Mouse (Mus musculus) spleen, postnatal 14 days (tissue): Measurements from ENCODE around the gene Trp53tg5.
A peak's percentile ranks its signal among the peaks of the same experiment; 100 is the strongest.

Experiments used
- DNase-seq, 2 experiments: peaks; one replicate each; pipeline ENCODE4 v3.0.0; 2021 to 2022; ENCODE audit warnings: low spot score in 2 of 2

Gene Trp53tg5

DNA sequence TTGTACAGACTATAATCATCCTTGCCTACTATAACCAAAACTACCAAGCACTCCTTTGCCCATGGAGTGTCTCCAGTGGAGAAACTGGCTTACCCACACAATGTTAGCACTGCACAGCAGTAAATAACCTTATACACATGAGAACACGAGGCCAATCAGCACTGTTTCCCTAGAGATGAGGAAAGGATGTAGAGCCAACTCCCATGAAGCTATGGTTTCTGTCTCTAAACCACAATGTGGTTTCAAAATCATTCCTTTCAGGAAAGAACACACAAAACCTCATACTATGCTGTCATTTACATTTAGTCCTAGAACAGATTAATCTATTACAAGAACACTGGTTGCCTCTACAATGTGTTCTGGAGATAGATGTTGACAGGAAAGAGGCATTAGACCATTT lies 22.8 kb upstream of the Trp53tg5 start:
- no peak for DNase-seq

DNA sequence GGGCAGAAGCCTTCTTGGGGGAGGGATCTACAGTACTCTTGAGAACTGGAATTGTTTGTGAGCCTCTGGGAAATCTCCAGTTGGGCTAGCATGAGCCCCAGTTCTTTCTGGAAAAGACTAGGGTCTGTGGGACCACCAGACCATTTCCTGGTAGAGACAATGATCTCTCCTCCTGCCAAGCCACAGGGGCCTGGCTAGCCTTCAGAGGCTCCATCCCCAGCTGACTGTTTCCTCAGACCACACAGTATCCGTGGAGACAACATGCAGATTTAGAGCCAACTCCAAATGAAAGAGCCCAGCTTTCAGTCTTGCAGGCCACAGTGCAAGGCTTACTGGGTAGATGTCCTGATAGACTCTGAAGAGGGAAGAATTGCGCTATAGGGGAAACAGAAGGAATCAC lies 20.6 kb upstream of the Trp53tg5 start:
- no peak for DNase-seq

DNA sequence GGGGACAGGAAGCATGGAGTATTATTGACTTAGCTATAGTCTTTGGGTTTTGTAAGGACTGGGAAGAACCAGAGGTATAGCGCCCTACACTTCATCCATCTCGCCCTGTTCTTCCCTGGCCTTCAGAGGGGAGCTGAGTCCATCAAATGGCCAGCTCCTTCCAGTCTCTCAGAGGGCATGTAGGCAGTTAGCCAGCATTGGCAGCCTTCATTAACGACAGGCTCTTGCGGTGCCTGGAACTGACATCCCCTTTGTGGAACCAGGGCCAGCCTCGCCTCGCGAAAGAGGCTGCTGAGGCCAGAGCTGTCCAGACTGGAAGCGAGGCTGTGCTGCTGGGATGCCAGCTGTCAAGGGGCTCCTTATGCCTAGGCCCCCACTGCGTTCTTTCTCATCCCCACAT lies 14.3 kb upstream of the Trp53tg5 start:
- no peak for DNase-seq

DNA sequence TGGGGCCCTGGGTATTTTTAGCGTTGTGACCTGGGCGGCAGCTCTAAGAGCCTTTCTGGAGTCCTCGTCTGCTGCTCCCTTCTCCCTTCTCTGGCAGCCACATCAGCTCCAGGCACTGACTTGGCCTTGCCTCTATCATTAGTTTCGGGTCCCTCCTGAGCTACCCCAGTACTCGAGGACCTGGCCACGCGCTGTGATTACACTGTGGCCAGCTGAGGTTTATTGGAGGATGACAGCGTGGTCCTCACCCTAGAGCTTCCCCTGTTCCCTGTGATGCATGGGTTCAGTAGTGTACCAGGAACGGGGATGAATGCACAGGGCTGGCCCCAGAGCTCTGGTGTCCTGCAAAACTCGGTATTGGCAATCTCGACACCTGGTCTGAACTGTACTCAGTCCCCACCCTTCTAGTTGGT lies 13.6 kb upstream of the Trp53tg5 start:
- DNase-seq, result no peak

DNA sequence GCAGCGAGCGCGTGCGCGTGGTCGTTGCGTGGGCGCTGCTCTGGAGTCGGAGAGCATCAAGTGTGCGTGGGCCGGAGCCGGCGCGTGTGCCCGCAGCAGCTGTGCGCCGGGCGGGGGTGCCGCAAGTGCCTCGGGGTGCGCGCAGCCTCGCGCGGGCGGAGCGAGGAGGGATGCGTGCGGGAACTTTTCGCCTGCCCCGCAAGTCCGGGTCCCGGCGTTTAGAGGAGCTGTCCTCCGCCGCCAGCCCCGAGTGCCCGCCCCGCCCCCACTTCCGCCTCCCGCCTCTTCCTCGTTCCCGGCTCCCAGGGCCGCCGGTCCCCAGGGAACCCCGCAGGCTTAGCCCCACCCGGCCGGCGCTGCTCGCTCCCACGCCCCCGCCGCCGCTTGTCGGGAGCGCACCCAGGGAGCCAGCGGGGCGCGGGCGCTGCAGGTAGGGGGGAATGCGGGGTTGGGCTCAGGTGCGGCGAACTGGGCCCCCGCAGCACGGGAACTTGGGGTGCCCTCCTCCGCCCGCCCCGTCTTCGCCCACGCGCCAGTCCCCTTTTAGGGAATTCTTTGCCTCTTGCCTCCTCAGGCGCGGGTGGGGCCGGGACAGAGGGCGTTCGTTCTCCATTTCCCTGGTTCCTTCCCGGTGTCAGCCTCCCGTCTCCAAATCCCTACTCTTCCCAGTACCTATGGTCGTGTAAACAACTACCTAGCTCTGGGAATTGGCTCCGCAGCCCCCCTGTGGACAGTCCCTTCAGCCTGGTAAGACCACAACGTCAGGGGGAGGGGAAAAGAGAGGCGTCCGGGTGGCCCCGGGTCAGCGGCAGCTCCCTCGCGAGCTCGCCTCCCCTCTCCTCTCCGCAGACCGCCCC lies 13.0 kb upstream of the Trp53tg5 start:
- no peak for DNase-seq

DNA sequence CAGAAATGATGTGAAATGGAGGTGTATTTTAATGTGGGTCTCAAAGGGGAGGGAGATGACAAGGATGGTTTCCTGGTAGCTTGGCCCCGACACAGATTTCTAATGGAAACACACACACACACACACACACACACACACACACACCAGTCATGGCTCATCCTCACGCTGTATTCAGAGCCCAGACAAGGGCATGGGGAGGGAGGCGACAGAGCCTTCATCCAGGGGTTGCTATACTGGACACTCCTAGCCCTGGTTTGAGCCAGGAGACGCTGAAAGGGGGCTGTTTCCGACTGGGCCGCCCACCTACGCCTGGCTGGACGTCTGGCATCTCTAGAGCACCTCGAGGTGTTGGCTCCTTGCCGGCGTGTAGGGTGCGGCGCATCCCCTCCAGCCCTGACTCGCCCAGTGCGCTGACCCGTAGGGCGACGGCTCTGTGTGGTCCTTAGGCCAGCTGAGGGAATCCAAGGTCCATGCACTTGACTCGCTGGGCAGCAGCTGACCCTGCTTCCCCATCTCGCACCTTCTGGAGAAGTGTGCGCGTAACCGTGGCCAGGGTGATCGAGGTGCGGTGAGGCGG lies 12.2 kb upstream of the Trp53tg5 start, which contains the start of gene Dbndd2:
Gene Dbndd2, plus strand, starts transcription at position 426 of the 577 bp plus-strand sequence.
- DNase-seq, result no peak

DNA sequence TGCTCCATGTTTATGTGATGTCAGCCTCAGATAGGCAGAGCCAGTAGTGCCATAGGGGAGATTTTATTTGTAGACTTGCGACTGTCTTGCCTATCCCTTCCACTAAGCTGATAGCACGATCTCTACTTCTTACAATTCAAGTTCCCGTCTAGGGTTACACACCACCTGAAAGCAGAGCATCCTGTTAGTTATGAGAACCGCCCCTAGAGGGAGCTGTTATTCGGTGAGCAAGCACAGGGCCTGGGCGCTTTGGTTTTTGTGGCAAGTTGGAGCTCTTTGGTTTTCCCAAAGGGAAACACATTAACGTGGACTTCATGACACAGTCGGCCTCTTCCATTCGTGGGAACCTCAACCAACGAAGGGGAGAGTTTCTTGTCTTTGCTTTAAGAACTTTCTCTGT lies 3.3 kb downstream of the Trp53tg5 start:
- DNase-seq, result peak in 1 of 2 experiments; percentile 51

DNA sequence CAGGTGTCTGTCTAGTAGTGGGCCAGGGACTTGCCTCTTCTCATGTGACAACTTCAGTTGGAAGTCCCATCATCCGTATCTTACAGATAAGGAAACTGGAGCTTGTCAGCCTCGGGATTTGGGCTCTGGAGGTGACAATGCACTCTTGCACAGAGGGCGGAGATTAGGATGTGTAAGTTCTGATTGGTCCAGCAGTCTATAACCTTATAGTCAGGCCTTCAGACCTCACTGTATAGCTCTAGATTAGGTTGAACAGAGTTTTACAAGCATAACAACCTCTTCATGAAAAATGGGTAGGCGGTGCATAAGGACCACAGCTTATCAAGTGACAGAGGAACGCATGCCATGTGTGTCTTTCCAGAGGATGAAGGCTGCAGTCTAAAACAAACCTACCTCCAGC lies 6.7 kb downstream of the Trp53tg5 start:
- DNase-seq, result no peak

DNA sequence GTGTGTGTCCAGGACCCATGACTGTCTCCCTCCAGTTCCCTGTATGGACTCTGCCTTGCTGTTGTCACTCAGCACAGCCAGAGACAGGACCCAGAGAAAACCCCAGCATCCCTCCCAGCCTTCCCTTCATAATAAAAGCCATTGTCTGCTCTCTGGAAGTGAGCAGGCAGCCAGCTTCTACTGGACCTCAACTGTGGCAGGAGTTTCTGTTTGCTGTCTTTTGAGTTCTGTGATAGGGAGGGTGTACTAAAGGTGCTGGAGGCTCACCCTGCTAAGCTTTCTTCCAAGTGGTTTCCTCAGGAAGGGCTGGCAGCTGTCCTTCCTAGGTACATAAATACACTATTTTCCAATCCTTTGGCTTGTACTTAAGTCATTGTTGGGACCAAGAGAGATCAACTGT lies 8.4 kb downstream of the Trp53tg5 start:
- no peak for DNase-seq

DNA sequence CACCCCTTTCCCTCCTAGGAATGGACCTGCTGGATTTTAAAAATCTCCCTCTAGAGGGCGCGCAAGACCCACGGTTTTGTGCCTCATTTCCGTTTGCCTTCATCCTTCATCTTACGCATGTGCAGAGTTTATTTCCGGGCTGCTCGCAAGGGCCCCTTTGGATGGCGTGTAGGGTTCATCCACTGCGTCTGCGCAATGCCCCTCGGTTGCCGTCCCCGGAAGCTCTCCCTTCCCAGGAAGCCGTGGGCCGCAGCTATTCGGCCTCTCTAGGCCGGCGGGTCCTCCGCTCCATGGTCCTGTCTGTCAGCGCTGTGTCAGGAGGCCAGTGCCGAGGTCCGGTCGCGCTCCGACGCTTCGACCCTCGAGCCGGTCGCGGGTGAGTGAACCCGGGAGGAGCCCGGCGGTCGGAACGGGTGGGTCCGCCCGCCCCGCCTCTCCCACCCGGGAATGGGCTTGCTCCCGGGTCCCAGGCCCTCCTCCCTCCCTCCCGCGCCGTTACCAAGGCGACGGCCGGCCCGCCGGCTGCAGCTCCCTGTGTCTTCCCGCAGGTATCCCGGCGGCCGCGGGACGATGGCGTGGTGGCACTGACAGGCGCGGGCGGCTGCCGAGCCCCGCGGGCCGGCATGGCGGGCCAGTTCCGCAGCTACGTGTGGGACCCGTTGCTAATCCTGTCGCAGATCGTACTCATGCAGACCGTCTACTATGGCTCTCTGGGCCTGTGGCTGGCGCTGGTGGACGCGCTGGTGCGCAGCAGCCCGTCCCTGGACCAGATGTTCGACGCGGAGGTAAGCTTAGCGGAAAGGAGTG lies 12.6 kb downstream of the Trp53tg5 start, which contains the start of gene Gm20458:
Gene Gm20458, plus strand, starts transcription at position 223 of the 807 bp plus-strand sequence.
- peak; percentile 80 to 85 for DNase-seq

DNA sequence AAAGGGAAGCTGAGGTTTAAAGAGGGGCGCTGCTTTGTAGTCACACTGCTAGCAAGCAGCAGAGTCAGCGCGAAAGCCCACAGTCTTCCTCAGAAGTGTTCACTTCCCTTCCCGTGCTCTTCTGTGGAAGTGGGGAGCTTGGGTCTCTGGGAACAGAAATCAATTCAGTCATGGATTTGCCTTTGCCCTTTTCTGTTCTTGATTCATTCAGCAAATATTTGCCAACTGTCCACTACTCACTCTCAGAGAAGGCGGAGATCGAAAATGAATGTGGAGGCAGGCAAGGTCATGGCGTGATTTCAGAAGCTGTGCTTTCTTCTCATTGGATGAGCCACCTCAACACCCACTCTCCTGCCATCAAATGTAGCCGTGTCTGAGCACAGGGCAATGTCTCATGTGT lies 15.0 kb downstream of the Trp53tg5 start:
- DNase-seq, result no peak

DNA sequence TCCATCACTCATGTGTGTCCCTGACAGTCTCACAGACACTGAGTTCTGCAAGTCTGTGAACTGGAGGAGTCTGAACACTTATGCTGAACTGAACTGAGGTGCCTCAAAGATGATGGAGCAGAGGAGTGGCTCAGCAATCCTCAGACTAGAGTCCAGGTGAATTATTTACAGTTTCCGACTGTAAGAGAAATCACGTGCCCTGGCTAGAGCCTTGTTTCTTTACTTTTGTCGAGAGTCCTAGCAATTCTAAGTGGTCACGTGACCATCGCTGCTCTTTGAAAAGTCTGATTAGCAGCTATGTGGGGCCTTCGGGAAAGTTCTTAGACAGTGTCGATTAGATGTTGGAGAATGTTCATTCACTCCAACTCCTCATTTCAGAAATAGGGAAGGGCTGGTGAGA lies 15.6 kb downstream of the Trp53tg5 start:
- no peak for DNase-seq

DNA sequence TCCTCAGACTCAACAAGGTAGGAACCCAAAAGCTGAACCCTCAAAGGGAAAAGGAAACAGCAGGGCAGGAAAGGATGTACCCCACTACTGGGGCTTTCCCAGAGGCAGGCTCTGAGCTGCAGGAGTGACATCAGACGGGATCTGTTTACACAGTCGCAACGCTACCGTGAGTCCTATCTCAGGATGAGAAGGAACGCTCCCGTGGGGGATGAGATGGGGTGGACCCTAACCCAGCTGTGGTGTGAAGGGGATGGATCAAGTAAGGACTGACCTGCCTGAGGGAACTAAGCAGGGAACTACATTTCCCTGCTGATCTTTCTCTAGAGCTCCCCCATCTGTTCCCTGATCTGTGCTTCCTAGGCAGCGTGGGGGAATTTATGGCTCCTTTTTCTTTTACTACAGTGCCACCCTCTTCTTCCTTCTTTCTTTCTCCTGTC lies 16.6 kb downstream of the Trp53tg5 start, which contains the start of gene Sys1:
Gene Sys1, plus strand, starts transcription at position 101 of the 437 bp plus-strand sequence.
- DNase-seq, result no peak

DNA sequence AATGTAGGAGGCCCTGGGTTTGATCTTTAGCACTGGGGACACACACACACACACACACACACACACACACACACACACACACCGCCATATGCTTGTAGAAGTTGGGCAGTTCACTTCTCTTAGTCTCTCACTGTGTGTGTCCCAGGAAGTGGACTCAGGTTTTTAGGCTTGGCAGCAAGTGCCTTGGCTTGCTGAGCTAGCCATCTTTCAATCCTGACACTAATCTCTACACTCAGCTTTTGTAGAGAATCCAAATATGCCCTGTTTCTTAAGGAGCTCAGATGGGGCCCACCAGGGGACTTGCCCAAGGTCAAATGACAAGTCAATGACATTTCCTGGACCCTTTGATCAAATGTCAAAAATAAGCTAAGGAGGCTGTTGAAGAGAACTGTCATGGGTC lies 17.1 kb downstream of the Trp53tg5 start:
- no peak for DNase-seq

DNA sequence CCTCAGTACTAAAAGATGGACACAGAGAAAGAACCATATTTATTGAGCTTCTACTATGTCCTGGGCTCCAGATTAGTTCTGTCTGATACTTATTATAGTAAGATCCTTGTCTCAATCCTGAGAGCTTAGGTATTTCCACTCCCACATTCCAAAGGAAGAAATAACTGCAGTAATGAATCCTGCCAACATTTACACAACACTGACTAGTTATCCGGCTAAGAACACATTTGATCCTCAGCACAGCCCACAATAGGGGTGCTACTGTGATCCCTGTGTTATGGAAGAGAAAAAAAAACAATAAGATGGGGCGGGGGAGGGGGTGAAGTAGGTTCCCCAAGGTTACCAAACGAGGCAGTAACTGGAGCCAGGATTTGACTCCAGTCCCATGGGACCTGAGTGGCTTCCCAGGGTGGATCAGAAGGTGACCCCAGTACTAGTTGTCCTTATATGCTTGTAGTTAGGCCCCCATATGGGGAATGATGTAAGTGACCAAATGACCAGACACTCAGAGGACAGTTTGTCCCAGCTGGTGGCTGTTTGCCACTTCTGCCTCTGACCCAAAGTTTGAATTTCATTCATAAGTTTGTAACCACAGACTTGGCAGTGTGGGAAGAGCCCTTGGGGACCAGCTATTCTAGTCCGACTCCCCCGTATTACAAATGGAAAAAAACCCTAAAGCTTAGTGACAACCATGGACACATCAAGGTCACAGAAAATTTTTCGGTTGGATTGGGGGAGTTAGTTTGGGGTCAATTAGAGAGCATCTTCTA lies 17.9 kb downstream of the Trp53tg5 start:
- DNase-seq, result no peak

DNA sequence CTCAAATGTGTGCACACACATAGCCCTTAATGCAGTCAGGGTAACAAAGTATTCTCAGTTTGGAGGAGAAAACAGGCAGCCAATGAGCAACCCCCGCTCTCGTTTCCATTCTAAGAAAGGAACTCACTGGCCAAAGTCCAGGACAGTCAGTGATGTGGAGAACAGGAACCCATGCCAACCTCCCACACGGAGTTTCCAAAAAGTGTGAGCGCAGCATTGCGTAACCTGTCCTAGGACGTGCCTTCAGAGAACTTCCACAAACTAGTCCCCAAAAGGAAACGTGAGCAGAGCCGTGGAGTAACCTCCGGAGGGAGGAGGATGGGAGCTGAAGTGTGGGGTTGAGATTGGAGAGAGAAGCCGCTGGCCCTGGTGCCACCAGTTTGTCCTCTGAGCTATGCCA lies 18.7 kb downstream of the Trp53tg5 start:
- no peak for DNase-seq

DNA sequence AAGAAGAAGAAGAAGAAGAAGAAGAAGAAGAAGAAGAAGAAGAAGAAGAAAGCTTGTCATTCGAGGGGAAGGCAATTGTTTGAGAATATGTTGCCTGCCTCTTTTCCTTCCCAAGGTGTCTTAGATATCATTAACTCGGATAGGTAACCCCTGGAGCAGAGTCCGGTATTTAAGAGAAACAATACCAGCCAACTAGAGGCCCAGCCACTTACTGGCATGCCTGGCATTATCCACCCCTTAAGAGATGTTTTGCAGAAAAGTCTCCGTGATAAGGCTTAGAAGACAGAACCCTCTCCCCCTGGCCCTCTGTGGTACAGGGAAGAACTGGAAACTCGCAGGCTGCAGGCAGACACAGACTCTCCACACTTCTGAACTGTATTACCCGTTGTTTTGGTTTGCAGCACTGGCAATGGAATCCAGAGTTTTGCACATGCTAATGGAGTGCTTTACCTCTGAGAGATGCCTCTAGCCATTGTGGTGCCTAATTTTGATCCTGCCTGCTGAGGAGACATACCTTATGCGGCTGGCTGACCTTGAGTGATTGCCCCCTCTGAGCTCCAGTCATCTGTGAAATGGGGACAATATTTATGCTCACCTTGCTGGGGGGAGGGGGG lies 19.5 kb downstream of the Trp53tg5 start:
- DNase-seq, result no peak

DNA sequence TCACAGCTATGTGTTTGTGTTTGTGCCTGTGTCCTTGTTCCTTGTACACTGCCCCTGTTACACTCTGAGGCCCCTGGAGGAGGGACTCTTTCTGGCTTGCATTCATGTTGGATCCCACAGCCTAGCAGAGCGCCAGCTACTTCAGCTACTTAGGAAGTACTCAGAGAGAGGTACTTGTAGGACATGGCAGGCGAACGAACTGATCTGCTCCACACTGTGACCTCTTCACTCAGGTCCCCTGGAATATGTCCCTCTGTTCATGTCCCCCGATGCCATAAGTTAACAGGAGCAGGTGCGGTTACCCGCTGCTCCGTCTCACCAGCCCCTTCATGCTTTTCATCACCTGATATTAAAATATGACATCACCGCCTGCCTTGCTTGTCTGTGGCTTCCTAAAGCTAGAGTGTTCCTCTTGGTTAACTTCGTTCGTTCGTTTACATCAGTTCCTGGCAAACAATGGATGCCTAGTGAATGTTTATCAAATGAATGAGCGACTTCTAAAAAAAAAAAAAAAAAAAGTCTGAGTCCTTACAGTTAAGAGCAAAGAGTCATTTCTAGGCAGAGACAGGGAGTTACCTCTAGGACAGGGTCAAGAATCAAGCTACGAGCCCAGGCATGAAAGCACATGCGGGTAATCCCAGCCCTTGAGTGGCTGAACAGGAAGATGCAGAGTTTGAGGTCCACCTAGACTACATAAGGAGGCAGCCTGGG lies 20.3 kb downstream of the Trp53tg5 start:
- no peak for DNase-seq

DNA sequence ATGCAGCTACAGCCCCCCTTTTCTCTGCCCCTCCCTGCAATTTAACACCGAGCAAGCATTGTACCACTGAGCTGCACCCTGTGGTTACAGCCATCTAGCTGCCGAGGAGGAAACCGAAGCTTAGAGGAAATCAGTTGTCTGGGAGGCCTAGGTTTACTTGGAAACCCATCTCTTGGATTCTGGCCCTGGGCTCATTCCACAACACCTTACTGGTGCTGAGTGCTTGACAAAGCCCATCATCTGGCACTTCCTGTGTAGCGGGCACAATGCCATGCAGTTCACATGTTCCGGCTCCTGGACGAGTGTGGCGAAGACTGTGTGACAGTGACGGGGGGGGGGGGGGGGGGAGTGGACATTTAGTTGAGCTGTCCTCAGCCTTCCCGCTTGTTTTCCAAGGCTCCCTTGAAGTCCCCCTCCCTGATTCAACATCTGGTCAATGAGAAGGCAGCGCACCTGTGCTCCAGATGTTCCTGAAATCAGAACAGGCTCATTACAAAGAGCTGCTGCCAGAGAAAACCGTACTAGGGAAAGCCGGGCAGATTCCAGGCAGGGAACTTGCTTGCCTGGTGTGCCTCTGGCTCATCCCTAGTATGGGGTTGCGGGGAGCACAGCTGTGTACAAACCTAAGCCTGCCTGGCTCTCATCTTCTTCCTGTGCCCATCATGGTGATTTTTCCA lies 21.4 kb downstream of the Trp53tg5 start:
- no peak for DNase-seq
